Mouse (Mus musculus) ES-Bruce4 (cell line): Measurements from ENCODE around the gene Ap4s1. TPM values are rescaled to one million over a fixed set of nuclear protein-coding genes. Genes with fewer than 3 reads are reported as not detected.

ENCODE experiments used
- H3K27ac ChIP-seq: 2 replicates; pipeline ENCODE4 v1.5.1; 2012; ENCODE audit warnings: low read length, inconsistent platforms; ENCODE audit not compliant: insufficient read depth
- H3K27me3 ChIP-seq: 2 replicates; pipeline ENCODE4 v1.6.1; 2012; ENCODE audit warnings: mild to moderate bottlenecking, low read length, inconsistent platforms; ENCODE audit not compliant: control insufficient read depth, poor library complexity, insufficient read depth, severe bottlenecking
- H3K36me3 ChIP-seq: 2 replicates; pipeline ENCODE4 v1.6.1; 2012; ENCODE audit warnings: inconsistent platforms, mild to moderate bottlenecking, low read length, moderate library complexity; ENCODE audit not compliant: control insufficient read depth, poor library complexity, insufficient read depth, severe bottlenecking
- H3K4me1 ChIP-seq: one replicate; pipeline ENCODE4 v1.8.1; 2011; ENCODE audit warnings: low read length; ENCODE audit not compliant: control insufficient read depth, insufficient read depth
- H3K4me3 ChIP-seq: 2 replicates; pipeline ENCODE4 v1.5.1; 2011; ENCODE audit warnings: low read depth, mild to moderate bottlenecking, low read length
- H3K9ac ChIP-seq: 2 replicates; pipeline ENCODE4 v1.6.1; 2012; ENCODE audit warnings: low read depth, mild to moderate bottlenecking, inconsistent platforms; ENCODE audit not compliant: poor library complexity, severe bottlenecking
- H3K9me3 ChIP-seq: replicated peaks from 2 replicates; pipeline ENCODE4 v1.6.1; 2012; ENCODE audit warnings: mild to moderate bottlenecking, low read length, inconsistent platforms; ENCODE audit not compliant: control insufficient read depth, poor library complexity, insufficient read depth, severe bottlenecking
- CTCF ChIP-seq: IDR thresholded peaks from one replicate; pipeline ENCODE4 v1.8.1; 2011; ENCODE audit warnings: low read depth, low read length
- EP300 ChIP-seq: IDR thresholded peaks from 2 replicates; pipeline ENCODE4 v1.6.1; 2011; ENCODE audit warnings: low read depth, low read length; ENCODE audit not compliant: insufficient read depth
- POLR2A ChIP-seq: IDR thresholded peaks from one replicate; pipeline ENCODE4 v1.8.1; 2011; ENCODE audit warnings: low read length; ENCODE audit not compliant: insufficient read depth
- polyA plus RNA-seq: library from polyadenylated mRNA; stranded (reverse); fragments of >200 nt; gene quantifications from 2 replicates; pipeline ENCODE4 v1.2.4, GENCODE M21; 2011; ENCODE audit warnings: low read depth; ENCODE audit not compliant: missing spikeins, insufficient read depth, insufficient read length

The Ap4s1 gene
- polyA plus RNA-seq, 1 experiment = 10.2 TPM

- H3K27ac ChIP-seq = peak overlapping the region; percentile 9; the same call in 1 of the 2 replicates
- H3K9me3 ChIP-seq = no peaks in the 10 kb centered on the region
- H3K4me3 ChIP-seq = no peak overlapping the region
- TF ChIP-seq CTCF (no peak), POLR2A (no peak), EP300 (no peak)
- H3K9ac ChIP-seq = peak overlapping the region; percentile 40
- H3K27me3 ChIP-seq = no peaks in the 10 kb centered on the region
- H3K36me3 ChIP-seq = no peaks in the 10 kb centered on the region
- no peaks in the 10 kb centered on the region for H3K4me1 ChIP-seq
These were observed 38.2 kb downstream of the Ap4s1 start for GRCm38 (mm10) chr12:51729058-51729457.

- Histone ChIP-seq H3K27ac (peak overlapping the region; percentile 9; the same call in 1 of the 2 replicates), H3K4me3 (no peak overlapping the region), H3K36me3 (no peaks in the 10 kb centered on the region), H3K4me1 (no peaks in the 10 kb centered on the region), H3K9me3 (no peaks in the 10 kb centered on the region), H3K27me3 (no peaks in the 10 kb centered on the region), H3K9ac (peak overlapping the region; percentile 40; the same call in 1 of the 2 replicates)
- no peak for TF ChIP-seq EP300
- TF ChIP-seq POLR2A = no peak
- TF ChIP-seq CTCF = no peak
These were observed 39.0 kb downstream of the Ap4s1 start for GRCm38 (mm10) chr12:51729827-51730226.

GRCm38 (mm10) chr12:51734605-51735211, 43.9 kb downstream of the Ap4s1 start:
- Histone ChIP-seq H3K4me1 (peaks cover 5% of the 10 kb centered on the region), H3K36me3 (no peaks in the 10 kb centered on the region), H3K4me3 (no peak overlapping the region), H3K27me3 (no peaks in the 10 kb centered on the region), H3K9me3 (no peaks in the 10 kb centered on the region), H3K9ac (peak overlapping the region; percentile 6; the same call in 1 of the 2 replicates), H3K27ac (peak overlapping the region; percentile 2; the same call in 1 of the 2 replicates)
- no peak for TF ChIP-seq EP300
- no peak for TF ChIP-seq POLR2A

- no peak overlapping the region for H3K9ac ChIP-seq
- no peak overlapping the region for H3K4me3 ChIP-seq
- no peaks in the 10 kb centered on the region for H3K27me3 ChIP-seq
- H3K36me3 ChIP-seq = no peaks in the 10 kb centered on the region
- H3K4me1 ChIP-seq = peaks cover 5% of the 10 kb centered on the region
- TF ChIP-seq POLR2A (no peak), CTCF (no peak), EP300 (no peak)
- peak overlapping the region; percentile 2; the same call in 1 of the 2 replicates for H3K27ac ChIP-seq
- H3K9me3 ChIP-seq = no peaks in the 10 kb centered on the region
These were observed 45.0 kb downstream of the Ap4s1 start for GRCm38 (mm10) chr12:51735840-51736271.

GRCm38 (mm10) chr12:51736381-51736780, 45.5 kb downstream of the Ap4s1 start:
- Histone ChIP-seq H3K36me3 (no peaks in the 10 kb centered on the region), H3K4me3 (no peak overlapping the region), H3K4me1 (peaks cover 5% of the 10 kb centered on the region), H3K27me3 (no peaks in the 10 kb centered on the region), H3K9me3 (no peaks in the 10 kb centered on the region), H3K27ac (peak overlapping the region; percentile 2; the same call in 1 of the 2 replicates), H3K9ac (no peak overlapping the region)
- no peak for TF ChIP-seq EP300
- no peak for TF ChIP-seq CTCF
- TF ChIP-seq POLR2A = no peak

- no peaks in the 10 kb centered on the region for H3K27me3 ChIP-seq
- no peak overlapping the region for H3K9ac ChIP-seq
- H3K9me3 ChIP-seq = no peaks in the 10 kb centered on the region
- H3K36me3 ChIP-seq = no peaks in the 10 kb centered on the region
- no peak overlapping the region for H3K4me3 ChIP-seq
- peaks cover 5% of the 10 kb centered on the region for H3K4me1 ChIP-seq
- no peak for TF ChIP-seq EP300
- no peak for TF ChIP-seq POLR2A
- TF ChIP-seq CTCF = no peak
- H3K27ac ChIP-seq = 0 out of 2 replicates have a peak overlapping the region, but pooled peaks have one; percentile 2
These were observed 46.0 kb downstream of the Ap4s1 start for GRCm38 (mm10) chr12:51736807-51737206.
